ENCODE assay signal across 27 mouse cellular contexts in genomic region chr8:125495545-125495944, GRCm38 (mm10).
DNase-seq lines count a peak whose midpoint lies in the region; ATAC-seq lines count a peak whose summit lies in the region.
"Had no signal": no experiment of that assay in that cellular context is flagged by ENCODE, and none has a peak within 500 bp of the region (broad histone marks: within the 10 kb centered on the region; RNA-seq: fewer than 3 reads in every experiment).

No protein-coding gene starts in this region.

- peak overlapping the region; percentile 54; the same call in 1 of the 2 replicates for H3K27ac ChIP-seq in heart, embryonic 10.5 days
- H3K27ac ChIP-seq in heart, embryonic 15.5 days: peak overlapping the region; percentile 53
- H3K27ac ChIP-seq: embryonic facial prominence, embryonic 10.5 days; embryonic facial prominence, embryonic 15.5 days; forebrain, embryonic 12.5 days; kidney, embryonic 15.5 days; left cerebral cortex, adult 2 months; limb, embryonic 12.5 days; liver, embryonic 15.5 days; midbrain, embryonic 15.5 days; neural tube, embryonic 15.5 days had no signal

- no peaks in the 10 kb centered on the region for H3K9me3 ChIP-seq in heart, embryonic 10.5 days
- H3K9me3 ChIP-seq in heart, embryonic 15.5 days (replicated peaks): no peaks in the 10 kb centered on the region
- H3K9me3 ChIP-seq: embryonic facial prominence, embryonic 10.5 days; embryonic facial prominence, embryonic 15.5 days; forebrain, embryonic 12.5 days; kidney, embryonic 15.5 days; limb, embryonic 12.5 days; liver, embryonic 15.5 days; midbrain, embryonic 15.5 days; neural tube, embryonic 15.5 days had no signal

- H3K27me3 ChIP-seq in heart, embryonic 10.5 days (ENCODE audit: insufficient read depth, poor library complexity, severe bottlenecking): no peaks in the 10 kb centered on the region
- no peaks in the 10 kb centered on the region for H3K27me3 ChIP-seq in heart, embryonic 15.5 days
- H3K27me3 ChIP-seq: forebrain, embryonic 12.5 days; kidney, embryonic 15.5 days; limb, embryonic 12.5 days; liver, embryonic 15.5 days; midbrain, embryonic 15.5 days; neural tube, embryonic 15.5 days had no signal

- peaks cover 18% of the 10 kb centered on the region for H3K36me3 ChIP-seq in heart, embryonic 10.5 days
- H3K36me3 ChIP-seq in heart, embryonic 15.5 days: peaks cover 18% of the 10 kb centered on the region
- H3K36me3 ChIP-seq: liver, embryonic 15.5 days had no signal

- H3K4me3 ChIP-seq in heart, embryonic 10.5 days: no peak overlapping the region
- H3K4me3 ChIP-seq in heart, embryonic 15.5 days: no peak overlapping the region
- H3K4me3 ChIP-seq: embryonic facial prominence, embryonic 10.5 days; embryonic facial prominence, embryonic 15.5 days; forebrain, embryonic 12.5 days; kidney, embryonic 15.5 days; left cerebral cortex, adult 2 months; limb, embryonic 12.5 days; liver, embryonic 15.5 days; midbrain, embryonic 15.5 days; neural tube, embryonic 15.5 days had no signal

- H3K4me1 ChIP-seq in heart, embryonic 10.5 days: peaks cover 94% of the 10 kb centered on the region
- peaks cover 64% of the 10 kb centered on the region for H3K4me1 ChIP-seq in heart, embryonic 15.5 days (replicated peaks)

- no peak for ATAC-seq in heart, embryonic 15.5 days (replicated peaks; ENCODE audit: insufficient number of reproducible peaks, insufficient read depth, low FRiP score, low read depth)
- ATAC-seq: forebrain, postnatal 0 days; hindbrain, embryonic 16.5 days; midbrain, embryonic 15.5 days had no signal

- no peak overlapping the region for H3K9ac ChIP-seq in heart, embryonic 15.5 days
- H3K9ac ChIP-seq: embryonic facial prominence, embryonic 15.5 days; forebrain, embryonic 12.5 days; forebrain, postnatal 0 days; kidney, embryonic 15.5 days; limb, embryonic 12.5 days; liver, embryonic 15.5 days; lung, embryonic 14.5 days; midbrain, embryonic 15.5 days; neural tube, embryonic 15.5 days had no signal

- no peak for DNase-seq in heart, embryonic 10.5 days (ENCODE audit: low spot score)
- no peak for DNase-seq in heart, adult 8-10 months (ENCODE audit: low spot score)
- no peak for DNase-seq in heart, adult 9 months (ENCODE audit: low spot score in 2 of 2)
- peak; percentile 54 for DNase-seq in cerebellum, adult 9-10 months
- DNase-seq in cerebellum, postnatal 25 days: peak; percentile 56 to 68
- DNase-seq in urinary bladder, postnatal 36 days (ENCODE audit: low spot score in 2 of 2): no peak
- DNase-seq: adrenal gland, postnatal 25 days; B cell, adult 2 months; forebrain, postnatal 0 days; kidney, adult 18-20 months; kidney, postnatal 25 days; lung, embryonic 14.5 days; lung, postnatal 14 days; retina, postnatal 1 day; right cerebral cortex, postnatal 25 days; thymus, postnatal 14 days had no signal

- H3K4me2 ChIP-seq in heart, embryonic 15.5 days: no peak overlapping the region
- H3K4me2 ChIP-seq: embryonic facial prominence, embryonic 15.5 days; forebrain, embryonic 12.5 days; kidney, embryonic 15.5 days; limb, embryonic 12.5 days; liver, embryonic 15.5 days; lung, embryonic 14.5 days; midbrain, embryonic 15.5 days; neural tube, embryonic 15.5 days had no signal

- WGBS in heart, embryonic 10.5 days: 72% methylated on average over 2 of the region's 2 CpGs
- 64% methylated on average over 2 of the region's 2 CpGs for WGBS in heart, embryonic 15.5 days

Comparison
In these comparisons a context has a peak if more than half of its experiments do, and no peak if none do; other contexts are left out.
1. DNase-seq: peak in cerebellum, adult 9-10 months (single experiment) and cerebellum, postnatal 25 days (2 of 2); none in heart, embryonic 10.5 days (single experiment), heart, adult 8-10 months (single experiment), heart, adult 9 months (0 of 2) and urinary bladder, postnatal 36 days (0 of 2).